Mouse (Mus musculus) urinary bladder, postnatal 4 days (tissue): ENCODE results near the gene Gm3424.
"Not testable (repeated sequence)": the region's sequence is repeated elsewhere in the genome, so short reads cannot be mapped to it uniquely, and the experiment has no call there.

ENCODE experiments used
- DNase-seq, 2 experiments: peaks; one replicate each; pipeline ENCODE4 v3.0.0; 2021 to 2022; ENCODE audit warnings: low spot score in 2 of 2

Gene Gm3424

GRCm38 (mm10) chr14:5830229-5830628 is at the start of gene Gm3424:
Gene Gm3424 (minus strand): TSS chr14:5830329.
- not testable (repeated sequence) for DNase-seq

- not testable (repeated sequence) for DNase-seq
Observed at GRCm38 (mm10) chr14:5879791-5880190, 49.7 kb upstream of the Gm3424 start.

- not testable (repeated sequence) for DNase-seq
Observed at GRCm38 (mm10) chr14:5879136-5879535, 49.0 kb upstream of the Gm3424 start.

- DNase-seq, result not testable (repeated sequence)
Observed at GRCm38 (mm10) chr14:5855911-5856310, 25.8 kb upstream of the Gm3424 start.

- not testable (repeated sequence) for DNase-seq
Observed at GRCm38 (mm10) chr14:5812699-5813356, 17.3 kb downstream of the Gm3424 start.

- DNase-seq, result not testable (repeated sequence)
Observed at GRCm38 (mm10) chr14:5807882-5808281, 22.2 kb downstream of the Gm3424 start, which contains the start of gene Gm3383. Gene Gm3383 (minus strand): TSS chr14:5807982.
